Mouse (Mus musculus): ENCODE measurements around the gene Cdkal1.

Cdkal1 gene

DNA sequence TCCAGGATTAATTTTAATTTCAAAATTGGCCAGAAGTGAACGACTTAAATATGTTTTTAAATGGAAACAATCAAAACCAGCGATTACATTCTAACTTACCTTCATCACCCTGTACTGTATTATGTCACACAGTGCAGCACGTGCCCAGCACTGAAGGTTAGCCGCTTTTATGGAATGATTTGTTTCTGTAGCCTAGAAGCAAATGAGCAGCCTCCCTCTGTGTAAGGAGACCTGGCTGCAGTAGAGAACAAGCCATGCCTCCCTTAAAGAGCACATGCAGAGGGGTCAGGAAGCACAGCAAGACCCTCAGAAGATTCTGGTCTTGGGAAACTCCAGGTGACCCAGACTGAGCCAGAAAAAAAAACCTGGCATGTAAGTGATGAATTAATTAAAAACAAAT is 459.8 kb downstream of the Cdkal1 start:
- DNase-seq, result no peak

DNA sequence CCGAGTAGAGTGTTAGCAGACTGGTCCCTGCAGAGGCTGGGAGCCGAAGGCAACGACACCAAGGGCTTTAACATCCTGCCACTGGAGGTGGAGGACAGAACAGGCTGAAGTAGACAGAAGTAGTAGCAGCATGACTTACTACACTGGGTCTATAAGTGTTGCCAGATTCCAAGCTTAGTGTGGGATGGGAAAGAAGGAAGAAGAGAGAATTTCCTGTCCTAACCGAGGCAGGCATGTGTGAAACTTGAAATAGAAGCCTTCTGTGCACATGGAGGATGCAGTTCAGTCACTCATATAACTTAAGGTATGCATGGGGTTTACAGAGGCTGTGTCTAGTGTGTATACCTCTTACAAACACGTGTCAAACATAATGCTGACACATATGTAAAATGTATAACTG is 465.4 kb downstream of the Cdkal1 start:
- DNase-seq, result no peak

- DNase-seq, result no peak
Measured at GRCm38 (mm10) chr13:29388918-29389317, 466.6 kb downstream of the Cdkal1 start.

- DNase-seq, result no peak
Measured at GRCm38 (mm10) chr13:29377572-29377971, 477.9 kb downstream of the Cdkal1 start.

DNA sequence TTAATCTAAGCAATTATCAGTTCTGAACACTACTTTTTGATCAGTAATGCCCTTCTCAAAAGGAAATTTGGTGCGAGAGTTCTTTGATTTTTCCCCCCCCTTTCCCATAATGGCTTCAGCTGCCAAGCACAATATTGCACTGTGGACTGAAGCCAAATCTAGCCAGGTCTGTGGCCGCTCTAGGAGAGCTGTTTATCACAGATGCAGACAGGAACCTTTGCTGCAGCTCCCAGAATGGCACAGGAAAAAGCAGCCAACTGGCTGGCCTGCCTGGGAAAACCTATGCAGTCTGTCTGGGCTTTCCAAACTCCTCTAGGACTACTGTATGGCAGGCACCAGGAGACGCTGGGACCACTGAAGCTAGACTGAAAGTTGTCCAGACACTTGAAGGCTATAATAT is 483.6 kb downstream of the Cdkal1 start:
- DNase-seq, result peak; percentile 35

DNA sequence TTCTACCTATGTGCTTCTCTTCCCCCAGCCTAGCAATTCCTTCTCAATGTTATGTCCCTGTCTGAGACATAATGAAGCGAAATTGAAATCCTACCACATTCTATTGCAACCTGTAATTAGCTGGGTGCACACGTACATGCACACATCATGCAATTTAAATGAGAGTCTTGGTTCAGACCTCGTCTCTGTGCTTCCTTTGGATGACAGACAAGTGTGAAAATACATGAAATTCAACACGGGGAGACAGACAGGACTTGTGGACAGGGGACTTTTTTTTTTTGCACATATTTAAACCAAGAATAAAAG is 484.1 kb downstream of the Cdkal1 start:
- no peak for DNase-seq

- no peak for DNase-seq
Measured at GRCm38 (mm10) chr13:29370731-29371465, 484.6 kb downstream of the Cdkal1 start.

DNA sequence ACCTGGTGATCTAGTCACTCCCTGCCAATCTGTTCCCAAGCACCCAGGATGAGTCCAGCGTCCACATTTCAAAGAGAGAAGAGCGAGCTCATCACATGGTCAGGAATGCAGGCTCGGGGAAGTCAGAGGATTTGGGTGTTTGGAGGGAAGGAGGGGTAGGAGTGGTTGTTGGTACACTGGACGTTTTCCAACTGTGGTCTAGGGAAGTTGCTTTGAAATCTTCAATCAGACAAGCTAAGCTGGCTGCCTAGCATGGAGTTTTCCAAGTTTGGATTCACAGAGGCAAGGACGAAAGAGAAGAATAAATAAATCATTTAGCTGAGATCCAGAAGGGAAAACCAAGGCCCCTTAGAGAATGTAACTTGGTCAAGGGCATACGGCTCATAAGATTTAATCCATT is 486.7 kb downstream of the Cdkal1 start:
- no peak for DNase-seq

DNA sequence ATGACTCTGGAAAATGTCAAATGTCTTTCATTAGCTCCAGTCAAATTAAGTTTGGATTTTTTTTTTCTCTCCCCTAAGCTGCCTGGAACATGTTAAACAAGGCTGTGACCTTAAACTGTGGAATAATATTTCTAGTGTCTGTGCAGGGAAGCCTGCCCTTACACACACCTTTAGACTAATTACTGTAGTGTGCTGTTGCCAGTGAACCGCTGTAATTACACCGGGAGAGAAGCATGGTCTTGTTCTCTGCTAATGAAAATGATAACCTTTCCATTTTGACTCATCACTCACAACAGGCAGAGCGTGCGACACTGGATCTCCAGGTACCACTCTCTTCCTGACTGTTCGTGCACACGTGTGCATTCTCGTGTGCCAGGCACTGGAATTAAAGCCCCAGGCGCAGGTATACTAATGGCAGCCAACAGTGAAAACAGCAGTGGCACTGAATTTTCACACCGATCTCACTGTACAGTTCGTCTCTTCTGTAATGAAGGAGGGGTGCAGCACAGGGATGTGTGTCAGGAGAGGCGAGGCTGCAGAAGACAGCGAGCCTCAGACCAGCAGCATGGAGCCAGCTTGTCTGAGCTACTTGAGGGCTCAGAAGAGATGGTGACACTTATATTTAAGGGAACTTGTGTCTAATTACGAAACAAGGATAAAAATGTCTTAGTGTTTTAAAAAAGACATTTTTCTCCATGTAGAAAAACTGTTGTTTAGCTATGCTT is 490.4 kb downstream of the Cdkal1 start:
- no peak for DNase-seq

- DNase-seq, result no peak
Measured at GRCm38 (mm10) chr13:29364009-29364408, 491.5 kb downstream of the Cdkal1 start.

GRCm38 (mm10) chr13:29361842-29362241 is 493.6 kb downstream of the Cdkal1 start:
- no peak for DNase-seq

DNA sequence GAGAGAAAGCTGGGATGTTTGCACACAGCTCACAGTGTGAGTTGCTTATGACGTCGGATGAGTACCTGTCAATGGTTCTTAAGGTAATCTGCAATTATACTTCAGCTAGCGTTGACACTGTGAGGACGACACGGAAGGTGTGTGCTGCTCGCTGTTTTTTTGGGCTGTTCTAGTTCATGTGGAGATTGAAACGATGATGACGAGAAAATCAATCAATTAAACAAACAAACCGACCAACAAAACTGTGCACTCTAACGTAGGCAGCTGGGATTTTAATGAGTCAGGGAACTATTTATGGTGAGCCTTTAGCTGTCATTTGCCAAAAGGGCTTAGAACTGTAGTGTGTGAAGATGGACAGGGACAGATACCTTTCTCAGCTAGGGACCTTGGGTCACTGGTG is 494.6 kb downstream of the Cdkal1 start:
- no peak for DNase-seq

GRCm38 (mm10) chr13:29359341-29359740 is 496.1 kb downstream of the Cdkal1 start:
- no peak for DNase-seq

GRCm38 (mm10) chr13:29357483-29357882 is 498.0 kb downstream of the Cdkal1 start:
- no peak for DNase-seq

GRCm38 (mm10) chr13:29356158-29356485 is 499.4 kb downstream of the Cdkal1 start:
- DNase-seq, result peak; percentile 19

GRCm38 (mm10) chr13:29355484-29356157 is 499.9 kb downstream of the Cdkal1 start:
- DNase-seq, result no peak

DNA sequence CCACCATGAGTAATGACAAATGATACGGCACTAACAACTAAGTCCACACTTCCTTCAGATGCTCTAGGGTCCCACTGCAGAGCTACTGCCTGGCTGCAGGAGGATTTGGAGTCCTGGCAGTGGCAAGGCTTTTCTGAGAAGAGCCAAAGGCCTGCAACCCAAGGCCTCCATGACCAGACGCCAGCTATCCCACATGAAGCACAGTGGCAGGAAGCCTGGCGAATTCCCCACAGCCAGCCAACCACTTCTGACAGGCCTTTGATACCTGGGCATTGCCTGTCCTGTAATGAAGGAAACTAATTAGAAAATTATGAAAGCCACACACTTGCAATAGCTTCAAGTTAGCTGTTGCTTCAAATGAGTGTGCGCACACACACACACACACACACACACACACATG is 500.5 kb downstream of the Cdkal1 start:
- DNase-seq, result no peak

DNA sequence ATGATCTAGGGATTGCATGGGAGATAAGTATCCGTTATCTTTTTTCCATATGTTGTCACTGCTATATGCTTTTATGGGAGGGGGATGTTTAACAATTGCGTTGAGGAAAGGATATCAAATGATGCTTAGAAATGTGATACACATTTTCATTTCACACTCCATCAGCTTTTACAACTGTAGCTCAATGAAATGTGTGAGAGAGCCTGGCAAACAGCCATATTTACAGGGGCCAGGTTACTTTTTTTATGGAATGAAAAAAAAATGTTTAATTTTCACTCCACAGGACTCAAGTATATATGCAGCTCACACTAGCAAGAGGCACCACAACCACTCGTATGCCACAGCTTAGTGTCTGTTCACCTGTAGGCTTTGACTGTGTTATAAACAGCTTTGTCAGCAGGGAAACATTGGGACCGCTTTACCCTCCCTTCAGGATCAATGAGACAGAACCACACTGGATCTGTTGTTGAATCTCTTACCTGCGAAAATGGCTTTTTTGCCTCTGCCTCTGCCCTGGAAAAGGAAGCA is 501.5 kb downstream of the Cdkal1 start:
- DNase-seq, result no peak

GRCm38 (mm10) chr13:29351023-29351684 is 504.3 kb downstream of the Cdkal1 start:
- no peak for DNase-seq

DNA sequence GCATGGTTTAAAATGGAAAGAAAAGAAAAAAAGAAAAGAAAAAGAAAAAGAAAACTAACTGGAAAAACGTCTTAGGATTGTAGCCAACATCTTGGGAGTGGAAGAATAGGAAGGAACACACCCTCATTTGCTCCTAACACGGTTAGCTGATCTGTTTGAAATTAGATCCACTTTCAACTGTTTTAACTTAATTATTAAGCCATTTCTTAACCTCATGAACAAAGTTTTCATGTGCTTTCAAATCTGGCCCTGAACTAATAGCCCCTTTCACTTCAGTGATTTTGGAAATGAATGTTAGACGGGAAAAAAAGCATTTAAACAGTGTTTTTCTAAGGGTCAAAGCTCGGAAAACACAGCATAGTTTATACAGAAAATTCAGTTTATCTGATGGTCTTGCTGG is 505.5 kb downstream of the Cdkal1 start:
- DNase-seq, result no peak

- DNase-seq, result no peak
Measured at GRCm38 (mm10) chr13:29349386-29349961, 506.0 kb downstream of the Cdkal1 start.

- DNase-seq, result no peak
Measured at GRCm38 (mm10) chr13:29348331-29348730, 507.1 kb downstream of the Cdkal1 start.
